Comparison of ENCODE assay signal across 13 mouse cellular contexts in the genomic region with DNA sequence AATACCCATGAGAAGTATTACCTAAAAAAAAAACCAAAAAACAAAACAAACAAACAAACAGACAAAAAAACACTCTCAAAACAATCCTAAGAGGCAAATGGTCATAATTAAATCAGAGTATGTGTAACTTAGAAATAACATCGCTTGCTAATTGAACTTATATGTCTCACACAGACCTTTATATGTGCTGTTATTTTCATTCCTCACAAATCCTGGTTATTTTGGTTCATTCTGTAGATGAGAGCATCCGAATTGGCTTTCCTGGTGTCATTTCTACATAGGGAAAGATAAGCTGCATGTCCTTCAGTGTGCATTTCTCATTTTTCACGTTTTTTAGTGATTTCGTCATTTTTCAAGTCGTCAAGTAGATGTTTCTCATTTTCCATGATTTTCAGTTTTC. TPM values are rescaled to one million over a fixed set of nuclear protein-coding genes. Genes with fewer than 3 reads are reported as not detected.
"Had no signal": no experiment of that assay in that cellular context is flagged by ENCODE, and none has a peak within 500 bp of the region (broad histone marks: within the 10 kb centered on the region; RNA-seq: fewer than 3 reads in every experiment).

Gene Gm10801, plus strand, starts transcription at position 301 of the 400 bp plus-strand sequence.

RNA-seq across cellular contexts. Expression of gene Gm10801, which starts in this region (rescaled TPM):
- total RNA-seq: layer of hippocampus, postnatal 25 days; left cerebral cortex, postnatal 25 days had no signal
- polyA plus RNA-seq: kidney, embryonic 14.5 days; kidney, postnatal 0 days; large intestine, adult 2 months; limb, embryonic 10.5 days; limb, embryonic 13.5 days; liver, embryonic 12.5 days; liver, embryonic 15.5 days; lung, embryonic 15.5 days; midbrain, embryonic 15.5 days; stomach, embryonic 14.5 days; thymus, adult 2 months had no signal
